Mouse (Mus musculus) MEL (cell line): ENCODE measurements around the gene Ccl20. TPM values are rescaled to one million over a fixed set of nuclear protein-coding genes. Genes with fewer than 3 reads are reported as not detected.

Source experiments
- DNase-seq: peaks from one replicate; pipeline ENCODE4 v3.0.0; 2011; ENCODE audit warnings: low read depth, low spot score
- H3K27ac ChIP-seq: 2 replicates; pipeline ENCODE4 v1.5.1; 2012; ENCODE audit warnings: low read depth, mild to moderate bottlenecking, control low read depth, low read length, moderate library complexity; ENCODE audit not compliant: control insufficient read depth
- H3K27me3 ChIP-seq, 2 experiments: fragments of 150-350 bp in 1 of 2; sonication (generic) in 1 of 2; 2 replicates each; pipeline ENCODE4 v1.6.1; 2012; ENCODE audit warnings: low read length in 2 of 2, mild to moderate bottlenecking in 2 of 2, improper control_type of control experiment in 1 of 2, moderate library complexity in 1 of 2; ENCODE audit not compliant: insufficient read depth in 2 of 2, control insufficient read depth in 1 of 2
- H3K36me3 ChIP-seq, 2 experiments: 2 replicates each; pipeline ENCODE4 v1.6.1; 2012 to 2014; ENCODE audit warnings: low read length in 2 of 2, improper control_type of control experiment in 1 of 2, inconsistent platforms in 1 of 2, mild to moderate bottlenecking in 1 of 2; ENCODE audit not compliant: insufficient read depth in 2 of 2, control insufficient read depth in 1 of 2
- H3K4me1 ChIP-seq, 2 experiments: fragments of 150-350 bp in 1 of 2; sonication (generic) in 1 of 2; 2 replicates each; pipeline ENCODE4 v1.6.1; 2012; ENCODE audit warnings: low read length in 2 of 2, improper control_type of control experiment in 1 of 2, mild to moderate bottlenecking in 1 of 2; ENCODE audit not compliant: insufficient read depth in 2 of 2, control insufficient read depth in 1 of 2
- H3K4me3 ChIP-seq, 2 experiments: fragments of 150-350 bp in 1 of 2; sonication (generic) in 1 of 2; 2 replicates each; pipeline ENCODE4 v1.5.1; 2012; ENCODE audit warnings: low read depth in 2 of 2, low read length in 2 of 2, mild to moderate bottlenecking in 2 of 2, moderate library complexity in 2 of 2, control low read depth in 1 of 2, improper control_type of control experiment in 1 of 2; ENCODE audit not compliant: control insufficient read depth in 1 of 2, insufficient read depth in 1 of 2
- H3K79me2 ChIP-seq: 2 replicates; pipeline ENCODE4 v1.6.1; 2012; ENCODE audit warnings: mild to moderate bottlenecking, low read length, moderate library complexity; ENCODE audit not compliant: control insufficient read depth, poor library complexity, insufficient read depth
- H3K9ac ChIP-seq: 2 replicates; pipeline ENCODE4 v1.6.1; 2012; ENCODE audit warnings: low read depth, mild to moderate bottlenecking, control low read depth, low read length, moderate library complexity; ENCODE audit not compliant: control insufficient read depth, poor library complexity, severe bottlenecking
- H3K9me3 ChIP-seq: fragments of 150-350 bp; sonication (generic); replicated peaks from 2 replicates; pipeline ENCODE4 v1.6.1; 2012; ENCODE audit warnings: mild to moderate bottlenecking, low read length, improper control_type of control experiment, moderate library complexity; ENCODE audit not compliant: insufficient read depth
- CHD1 ChIP-seq: IDR thresholded peaks from 2 replicates; pipeline ENCODE4 v1.6.1; 2012; ENCODE audit warnings: low read depth, mild to moderate bottlenecking, inconsistent platforms, low read length, improper control_type of control experiment
- CHD2 ChIP-seq: IDR thresholded peaks from 2 replicates; pipeline ENCODE4 v1.6.1; 2011; ENCODE audit warnings: low read length, improper control_type of control experiment
- CTCF ChIP-seq, 3 experiments: IDR thresholded peaks in 2 of 3; conservative IDR thresholded peaks in 1 of 3; 2 replicates each; pipeline ENCODE4 v1.5.1; 2011 to 2012; ENCODE audit warnings: low read length in 3 of 3, low read depth in 2 of 3, mild to moderate bottlenecking in 2 of 3, improper control_type of control experiment in 1 of 3, inconsistent platforms in 1 of 3, mixed read lengths in 1 of 3, moderate library complexity in 1 of 3; ENCODE audit not compliant: control insufficient read depth in 1 of 3, insufficient read depth in 1 of 3, poor library complexity in 1 of 3, severe bottlenecking in 1 of 3
- E2F4 ChIP-seq: IDR thresholded peaks from 2 replicates; pipeline ENCODE4 v1.6.1; 2011; ENCODE audit warnings: low read depth, low read length, improper control_type of control experiment, borderline replicate concordance
- EP300 ChIP-seq, 2 experiments: IDR thresholded peaks; 2 replicates each; pipeline ENCODE4 v1.6.1; 2011; ENCODE audit warnings: improper control_type of control experiment in 2 of 2, low read length in 2 of 2, low read depth in 1 of 2, mild to moderate bottlenecking in 1 of 2
- ETS1 ChIP-seq: IDR thresholded peaks from 2 replicates; pipeline ENCODE4 v1.6.1; 2012; ENCODE audit warnings: low read depth, mild to moderate bottlenecking, inconsistent platforms, low read length, improper control_type of control experiment, moderate library complexity
- HCFC1 ChIP-seq: IDR thresholded peaks from 2 replicates; pipeline ENCODE4 v1.6.1; 2012; ENCODE audit warnings: low read depth, mild to moderate bottlenecking, inconsistent platforms, low read length, improper control_type of control experiment, moderate library complexity
- JUND ChIP-seq: IDR thresholded peaks from 2 replicates; pipeline ENCODE4 v1.6.1; 2011; ENCODE audit warnings: low read depth, mild to moderate bottlenecking, improper control_type of control experiment, low read length
- MAFK ChIP-seq: IDR thresholded peaks from 2 replicates; pipeline ENCODE4 v1.6.1; 2011; ENCODE audit warnings: low read depth, mild to moderate bottlenecking, low read length, improper control_type of control experiment, borderline replicate concordance
- MAX ChIP-seq: IDR thresholded peaks from 2 replicates; pipeline ENCODE4 v1.6.1; 2011; ENCODE audit warnings: low read length, improper control_type of control experiment
- MXI1 ChIP-seq: IDR thresholded peaks from 2 replicates; pipeline ENCODE4 v1.6.1; 2011; ENCODE audit warnings: mild to moderate bottlenecking, low read depth, low read length, improper control_type of control experiment
- MYC ChIP-seq: IDR thresholded peaks from 2 replicates; pipeline ENCODE4 v1.6.1; 2011; ENCODE audit warnings: low read depth, mild to moderate bottlenecking, low read length, improper control_type of control experiment, moderate library complexity
- NRF1 ChIP-seq: IDR thresholded peaks from 2 replicates; pipeline ENCODE4 v1.6.1; 2014; ENCODE audit warnings: low read depth, mild to moderate bottlenecking, inconsistent platforms, low read length, improper control_type of control experiment, moderate library complexity; ENCODE audit not compliant: poor library complexity, insufficient read depth, severe bottlenecking
- POLR2AphosphoS2 ChIP-seq: IDR thresholded peaks from 2 replicates; pipeline ENCODE4 v1.6.1; 2011; ENCODE audit warnings: low read length, improper control_type of control experiment
- POLR2AphosphoS5 ChIP-seq: IDR thresholded peaks from 2 replicates; pipeline ENCODE4 v1.6.1; 2012; ENCODE audit warnings: low read depth, borderline replicate concordance, mild to moderate bottlenecking, inconsistent platforms, low read length, moderate library complexity, mixed read lengths
- RAD21 ChIP-seq: IDR thresholded peaks from 2 replicates; pipeline ENCODE4 v1.6.1; 2011; ENCODE audit warnings: mild to moderate bottlenecking, low read depth, low read length, improper control_type of control experiment
- RCOR1 ChIP-seq: IDR thresholded peaks from 2 replicates; pipeline ENCODE4 v1.6.1; 2012; ENCODE audit warnings: low read depth, mild to moderate bottlenecking, inconsistent platforms, low read length, improper control_type of control experiment
- SIN3A ChIP-seq: IDR thresholded peaks from 2 replicates; pipeline ENCODE4 v1.6.1; 2012; ENCODE audit warnings: low read length, improper control_type of control experiment, inconsistent platforms
- TBP ChIP-seq: IDR thresholded peaks from 2 replicates; pipeline ENCODE4 v1.8.0; 2011; ENCODE audit warnings: low read depth, low read length, improper control_type of control experiment
- TCF12 ChIP-seq: IDR thresholded peaks from 2 replicates; pipeline ENCODE4 v1.6.1; 2014; ENCODE audit warnings: low read depth, mild to moderate bottlenecking, inconsistent platforms, low read length, improper control_type of control experiment, moderate library complexity
- UBTF ChIP-seq: IDR thresholded peaks from 2 replicates; pipeline ENCODE4 v1.6.1; 2012; ENCODE audit warnings: low read depth, mild to moderate bottlenecking, inconsistent platforms, low read length, improper control_type of control experiment, moderate library complexity, borderline replicate concordance; ENCODE audit not compliant: insufficient read depth
- ZC3H11A ChIP-seq: IDR thresholded peaks from 2 replicates; pipeline ENCODE4 v1.6.1; 2012; ENCODE audit warnings: low read depth, mild to moderate bottlenecking, inconsistent platforms, low read length, improper control_type of control experiment
- ZNF384 ChIP-seq: IDR thresholded peaks from 2 replicates; pipeline ENCODE4 v1.6.1; 2012; ENCODE audit warnings: low read depth, mild to moderate bottlenecking, inconsistent platforms, low read length, improper control_type of control experiment
- polyA plus RNA-seq, 2 experiments: library from polyadenylated mRNA; stranded (reverse) in 1 of 2; unstranded in 1 of 2; fragments of >175 nt in 1 of 2; fragments of >200 nt in 1 of 2; gene quantifications; 2 replicates each; pipeline versions ENCODE4 v1.2.1 to v1.2.4; 2012; ENCODE audit warnings: low replicate concordance in 2 of 2, low read depth in 1 of 2; ENCODE audit not compliant: insufficient read length in 2 of 2, insufficient read depth in 1 of 2, missing spikeins in 1 of 2
- total RNA-seq: library from RNA; depleted of rRNA; stranded (reverse); fragments of 300-350 nt; gene quantifications from 2 replicates; pipeline ENCODE4 v1.2.3, GENCODE M21; 2012; rRNA removed

Ccl20 gene
- not detected in 2 replicates for total RNA-seq
- not detected for polyA plus RNA-seq

- Histone ChIP-seq H3K36me3 (no peaks in the 10 kb centered on the region), H3K9ac (no peak within 1 kb of the TSS), H3K4me3 (no peak within 1 kb of the TSS), H3K27me3 (no peaks in the 10 kb centered on the region), H3K9me3 (no peaks in the 10 kb centered on the region), H3K79me2 (no peaks in the 10 kb centered on the region), H3K4me1 (no peaks in the 10 kb centered on the region), H3K27ac (no peak within 1 kb of the TSS)
- no peak for DNase-seq
- TF ChIP-seq CTCF (IDR thresholded peaks at IDR 0.05 in 2 of 3, conservative IDR thresholded peaks at IDR 0.05 in 1 of 3; ENCODE audit: control insufficient read depth in 1 of 3, insufficient read depth in 1 of 3, low read depth in 2 of 3, low read length in 3 of 3, poor library complexity in 1 of 3, severe bottlenecking in 1 of 3), result no peak
- no peak for TF ChIP-seq TCF12
- TF ChIP-seq RAD21, result no peak
- no peak for TF ChIP-seq UBTF
- no peak for TF ChIP-seq SIN3A
- no peak for TF ChIP-seq JUND
- no peak for TF ChIP-seq EP300 (IDR thresholded peaks at IDR 0.05; ENCODE audit: low read depth in 1 of 2, low read length in 2 of 2)
- TF ChIP-seq MXI1, result no peak
Observed at GRCm38 (mm10) chr1:83116447-83117137, at the start of gene Ccl20. Gene Ccl20 (plus strand): TSS chr1:83116766.

- no peak overlapping the region for H3K27ac ChIP-seq
- no peaks in the 10 kb centered on the region for H3K9me3 ChIP-seq
- H3K4me3 ChIP-seq, result no peak overlapping the region
- H3K27me3 ChIP-seq, result no peaks in the 10 kb centered on the region; a peak in 1 of 4 replicates
- no peaks in the 10 kb centered on the region for H3K79me2 ChIP-seq
- H3K4me1 ChIP-seq, result no peaks in the 10 kb centered on the region
- no peaks in the 10 kb centered on the region for H3K36me3 ChIP-seq
- H3K9ac ChIP-seq, result no peak overlapping the region
- TF ChIP-seq CHD2 (no peak), CHD1 (no peak), ETS1 (no peak), POLR2AphosphoS2 (no peak), ZNF384 (no peak), CTCF (IDR thresholded peaks at IDR 0.05 in 2 of 3, conservative IDR thresholded peaks at IDR 0.05 in 1 of 3; ENCODE audit: control insufficient read depth in 1 of 3, insufficient read depth in 1 of 3, low read depth in 2 of 3, low read length in 3 of 3, poor library complexity in 1 of 3, severe bottlenecking in 1 of 3) (no peak), NRF1 (no peak), JUND (no peak), EP300 (IDR thresholded peaks at IDR 0.05; ENCODE audit: low read depth in 1 of 2, low read length in 2 of 2) (no peak), POLR2AphosphoS5 (no peak), TCF12 (no peak), MYC (no peak), ZC3H11A (no peak), E2F4 (no peak), MAX (no peak), HCFC1 (no peak), RCOR1 (no peak), MAFK (no peak), RAD21 (no peak), TBP (no peak)
- TF ChIP-seq, all 39 proteins: peak for 0
- no peak for DNase-seq
Observed at GRCm38 (mm10) chr1:83067205-83067604, 49.4 kb upstream of the Ccl20 start.
